Mouse (Mus musculus): ENCODE data around the gene Cfap97d1. TPM values are rescaled to one million over a fixed set of nuclear protein-coding genes. Genes with fewer than 3 reads are reported as not detected.

The Cfap97d1 gene
- total and polyA plus RNA-seq, 3 experiments = not detected

- H3K9ac ChIP-seq (ENCODE audit: control insufficient read depth, low read depth, low read length, poor library complexity, severe bottlenecking) = peak overlapping the region; percentile 73
- H3K27ac ChIP-seq (ENCODE audit: control insufficient read depth, low read depth, low read length) = no peak overlapping the region
Measured at GRCm38 (mm10) chr11:102025991-102026660, 42.0 kb downstream of the Cfap97d1 start.

GRCm38 (mm10) chr11:102026694-102027360 is 42.7 kb downstream of the Cfap97d1 start:
- Histone ChIP-seq H3K9me3 (replicated peaks; ENCODE audit: insufficient read depth, low read length) (no peaks in the 10 kb centered on the region), H3K4me3 (ENCODE audit: control insufficient read depth in 1 of 2, insufficient read depth in 1 of 2, low read depth in 2 of 2, low read length in 2 of 2) (peak overlapping the region; percentile 75 to 93), H3K9ac (ENCODE audit: control insufficient read depth, low read depth, low read length, poor library complexity, severe bottlenecking) (peak overlapping the region; percentile 73), H3K4me1 (ENCODE audit: control insufficient read depth in 1 of 2, insufficient read depth in 2 of 2, low read length in 2 of 2) (peaks cover 2 to 22% of the 10 kb centered on the region in 2 experiments; a peak in 3 of 4 replicates), H3K27ac (ENCODE audit: control insufficient read depth, low read depth, low read length) (no peak overlapping the region), H3K27me3 (ENCODE audit: control insufficient read depth in 1 of 2, insufficient read depth in 2 of 2, low read length in 2 of 2) (no peaks in the 10 kb centered on the region), H3K79me2 (ENCODE audit: control insufficient read depth, insufficient read depth, low read length, poor library complexity) (no peaks in the 10 kb centered on the region), H3K36me3 (ENCODE audit: control insufficient read depth in 1 of 2, insufficient read depth in 2 of 2, low read length in 2 of 2) (peaks cover 0 to 14% of the 10 kb centered on the region in 2 experiments; a peak in 2 of 4 replicates)
- no peak for TF ChIP-seq MEF2A (IDR thresholded peaks at IDR 0.05; ENCODE audit: extremely low read depth, insufficient replicate concordance, low read depth, low read length, poor library complexity, severe bottlenecking)
- TF ChIP-seq MAZ (IDR thresholded peaks at IDR 0.05; ENCODE audit: low read depth, low read length) = peak; percentile 16; the same call in 1 of the 2 replicates
- peak; percentile 27; the same call in 1 of the 2 replicates for TF ChIP-seq NELFE (IDR thresholded peaks at IDR 0.05; ENCODE audit: low read depth, low read length)
- no peak for TF ChIP-seq TAL1 (IDR thresholded peaks at IDR 0.05; ENCODE audit: low read length)
- TF ChIP-seq POLR2A (IDR thresholded peaks at IDR 0.05; ENCODE audit: control insufficient read depth in 1 of 2, insufficient read depth in 1 of 2, low read depth in 1 of 2, low read length in 2 of 2, poor library complexity in 1 of 2) = peak; percentile 28 to 33; a peak in 1 of 4 replicates
- peak; percentile 43; the same call in 1 of the 2 replicates for TF ChIP-seq SIN3A (IDR thresholded peaks at IDR 0.05; ENCODE audit: low read length)
- no peak for TF ChIP-seq USF1 (IDR thresholded peaks at IDR 0.05; ENCODE audit: low read depth, low read length)
- no peak for TF ChIP-seq ELF1 (IDR thresholded peaks at IDR 0.05; ENCODE audit: low read depth, low read length)
- TF ChIP-seq USF2 (IDR thresholded peaks at IDR 0.05; ENCODE audit: borderline replicate concordance in 1 of 2, insufficient read depth in 1 of 2, low read depth in 1 of 2, low read length in 2 of 2) = no peak
- DNase-seq (ENCODE audit: low read depth, low spot score) = peak; percentile 62

More at GRCm38 (mm10) chr11:102025991-102026660, 42.0 kb downstream of the Cfap97d1 start:
- no peaks in the 10 kb centered on the region for H3K79me2 ChIP-seq (ENCODE audit: control insufficient read depth, insufficient read depth, low read length, poor library complexity)
- peak overlapping the region; percentile 75 to 93 for H3K4me3 ChIP-seq (ENCODE audit: control insufficient read depth in 1 of 2, insufficient read depth in 1 of 2, low read depth in 2 of 2, low read length in 2 of 2)
- H3K9me3 ChIP-seq (replicated peaks; ENCODE audit: insufficient read depth, low read length) = no peaks in the 10 kb centered on the region
- no peaks in the 10 kb centered on the region for H3K27me3 ChIP-seq (ENCODE audit: control insufficient read depth in 1 of 2, insufficient read depth in 2 of 2, low read length in 2 of 2)
- peak; percentile 44 for DNase-seq (ENCODE audit: low read depth, low spot score)
- peaks cover 0 to 14% of the 10 kb centered on the region in 2 experiments; a peak in 2 of 4 replicates for H3K36me3 ChIP-seq (ENCODE audit: control insufficient read depth in 1 of 2, insufficient read depth in 2 of 2, low read length in 2 of 2)
- TF ChIP-seq GATA1 (IDR thresholded peaks at IDR 0.05; ENCODE audit: low read depth, low read length) = no peak
- TF ChIP-seq MAX (IDR thresholded peaks at IDR 0.05; ENCODE audit: low read length) = peak; percentile 58; the same call in 1 of the 2 replicates
- TF ChIP-seq POLR2AphosphoS2 (IDR thresholded peaks at IDR 0.05; ENCODE audit: low read length) = no peak
- peak; percentile 34; the same call in 1 of the 2 replicates for TF ChIP-seq SIN3A (IDR thresholded peaks at IDR 0.05; ENCODE audit: low read length)
- TF ChIP-seq MXI1 (IDR thresholded peaks at IDR 0.05; ENCODE audit: low read depth, low read length) = peak; percentile 67; the same call in 1 of the 2 replicates
- peak; percentile 37; the same call in 1 of the 2 replicates for TF ChIP-seq MYC (IDR thresholded peaks at IDR 0.05; ENCODE audit: low read depth, low read length)
- H3K4me1 ChIP-seq (ENCODE audit: control insufficient read depth in 1 of 2, insufficient read depth in 2 of 2, low read length in 2 of 2) = peaks cover 2 to 22% of the 10 kb centered on the region in 2 experiments; a peak in 3 of 4 replicates
